In the genomic region with DNA sequence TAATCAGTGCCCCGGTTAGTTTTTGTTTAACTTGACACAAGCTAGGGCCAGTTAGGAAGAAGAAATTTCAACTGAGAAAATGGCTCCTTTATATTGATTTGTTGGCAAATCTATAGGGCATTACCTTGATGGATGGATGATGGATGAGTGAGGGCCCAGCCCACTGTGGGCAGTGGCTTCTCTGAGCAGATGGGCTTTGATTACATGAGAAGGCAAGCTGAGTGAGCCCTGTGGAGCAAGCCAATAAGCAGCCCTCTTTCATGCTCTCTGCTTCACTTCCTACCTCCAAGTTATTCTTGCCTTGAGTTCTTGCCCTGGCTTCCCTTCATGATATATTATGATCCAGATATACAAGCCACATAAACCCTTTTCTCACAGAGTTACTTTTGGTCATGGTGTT, we compare ENCODE assay signal across 14 mouse cellular contexts.
"Had no signal": no experiment of that assay in that cellular context is flagged by ENCODE, and none has a peak within 500 bp of the region (broad histone marks: within the 10 kb centered on the region; RNA-seq: fewer than 3 reads in every experiment).

No protein-coding gene starts in this region.

- H3K9me3 ChIP-seq: limb, embryonic 15.5 days; liver, embryonic 12.5 days; midbrain, embryonic 10.5 days; stomach, embryonic 15.5 days had no signal

- H3K27ac ChIP-seq: kidney, postnatal 0 days; limb, embryonic 15.5 days; liver, embryonic 12.5 days; midbrain, embryonic 10.5 days; stomach, embryonic 15.5 days had no signal

- H3K4me3 ChIP-seq: limb, embryonic 15.5 days; liver, embryonic 12.5 days; midbrain, embryonic 10.5 days; stomach, embryonic 15.5 days had no signal

- ATAC-seq: liver, embryonic 12.5 days had no signal

- H3K27me3 ChIP-seq: limb, embryonic 15.5 days; liver, embryonic 12.5 days; stomach, embryonic 15.5 days had no signal

- H3K36me3 ChIP-seq: limb, embryonic 15.5 days; liver, embryonic 12.5 days; midbrain, embryonic 10.5 days; stomach, embryonic 15.5 days had no signal

- H3K9ac ChIP-seq: limb, embryonic 15.5 days; liver, embryonic 12.5 days; lung, embryonic 14.5 days; stomach, embryonic 15.5 days had no signal

- H3K4me1 ChIP-seq: limb, embryonic 15.5 days; liver, embryonic 12.5 days; midbrain, embryonic 10.5 days; stomach, embryonic 15.5 days had no signal

- H3K4me2 ChIP-seq: limb, embryonic 15.5 days; liver, embryonic 12.5 days; lung, embryonic 14.5 days; stomach, embryonic 15.5 days had no signal

- DNase-seq: kidney, adult 9 months; kidney, postnatal 36 days; lung, embryonic 14.5 days; lung, postnatal 10 days; lung, postnatal 4 days; midbrain, embryonic 14.5 days; retina, postnatal 1 day; thymus, adult 2 months; thymus, postnatal 25 days had no signal
